Mouse (Mus musculus) limb, embryonic 15.5 days (tissue): Measurements from ENCODE around the gene Dcpp3. TPM values are rescaled to one million over a fixed set of nuclear protein-coding genes. Genes with fewer than 3 reads are reported as not detected.
A peak's percentile ranks its signal among the peaks of the same experiment; 100 is the strongest.
"Not testable (repeated sequence)": the region's sequence is repeated elsewhere in the genome, so short reads cannot be mapped to it uniquely, and the experiment has no call there.

Experiments
- ATAC-seq: fragments of 200-750 bp; cut with Nextera tagmentation; 2 replicates; pipeline ENCODE4 v1.8.0; 2017; ENCODE audit warnings: low read depth, moderate TSS enrichment; ENCODE audit not compliant: insufficient number of reproducible peaks, low FRiP score, low TSS enrichment
- H3K27ac ChIP-seq: fragments of 300-500 bp; sonication (generic); 2 replicates; pipeline ENCODE4 v1.5.1; 2015; ENCODE audit warnings: moderate library complexity, mild to moderate bottlenecking, inconsistent platforms
- H3K27me3 ChIP-seq: fragments of 300-500 bp; sonication (generic); 2 replicates; pipeline ENCODE4 v1.6.1; 2015; ENCODE audit warnings: inconsistent platforms
- H3K36me3 ChIP-seq: fragments of 300-500 bp; sonication (generic); 2 replicates; pipeline ENCODE4 v1.6.1; 2015; ENCODE audit warnings: inconsistent platforms
- H3K4me1 ChIP-seq: fragments of 300-500 bp; sonication (generic); 2 replicates; pipeline ENCODE4 v1.6.1; 2015; ENCODE audit warnings: inconsistent platforms
- H3K4me2 ChIP-seq: fragments of 300-500 bp; sonication (generic); 2 replicates; pipeline ENCODE4 v1.6.1; 2015; ENCODE audit warnings: mild to moderate bottlenecking, inconsistent platforms
- H3K4me3 ChIP-seq: fragments of 300-500 bp; sonication (generic); 2 replicates; pipeline ENCODE4 v1.5.1; 2015; ENCODE audit warnings: mild to moderate bottlenecking, inconsistent platforms
- H3K9ac ChIP-seq: fragments of 300-500 bp; sonication (generic); 2 replicates; pipeline ENCODE4 v1.6.1; 2015; ENCODE audit warnings: inconsistent platforms
- H3K9me3 ChIP-seq: fragments of 300-500 bp; sonication (generic); 2 replicates; pipeline ENCODE4 v1.6.1; 2016; ENCODE audit warnings: inconsistent platforms
- WGBS: fragments of 180-500 bp; shearing (Covaris S2); methylation state at CpG from one replicate; pipeline ENCODE4 v1.1.7; 2015; 5-methylcytosine and 5-hydroxymethylcytosine counted together
- polyA plus RNA-seq: library from polyadenylated mRNA; unstranded; fragments of >200 nt; fragmentation: Nextera tagmentation; extraction: Ambion mirVana; gene quantifications from 2 replicates; pipeline ENCODE4 v1.2.1, GENCODE M21; 2015

The Dcpp3 gene
- polyA plus RNA-seq: 0.69 TPM in 1 of 2 replicates, not detected in the other

- not testable (repeated sequence) for H3K9me3 ChIP-seq, H3K4me2 ChIP-seq, H3K36me3 ChIP-seq, H3K27ac ChIP-seq, H3K4me3 ChIP-seq, ATAC-seq, H3K9ac ChIP-seq, H3K4me1 ChIP-seq, H3K27me3 ChIP-seq
- WGBS: 71% methylated on average over 4 of the region's 4 CpGs
These were observed at the start of gene Dcpp3 for GRCm38 (mm10) chr17:23917158-23917557. Gene Dcpp3, plus strand, starts transcription at chr17:23917458.

- Histone ChIP-seq H3K27me3 (no peaks in the 10 kb centered on the region), H3K27ac (no peak within 1 kb of the TSS), H3K4me3 (no peak within 1 kb of the TSS), H3K36me3 (no peaks in the 10 kb centered on the region), H3K9me3 (no peaks in the 10 kb centered on the region), H3K4me1 (no peaks in the 10 kb centered on the region), H3K4me2 (no peak within 1 kb of the TSS), H3K9ac (no peak within 1 kb of the TSS)
- ATAC-seq: no peak
- WGBS: 87% methylated on average over 15 of the region's 15 CpGs
These were observed 49.5 kb upstream of the Dcpp3 start, which contains the start of gene Prss21 for GRCm38 (mm10) chr17:23867756-23868155. Gene Prss21, plus strand, starts transcription at chr17:23868056.

- Histone ChIP-seq H3K27me3 (no peaks in the 10 kb centered on the region), H3K36me3 (no peaks in the 10 kb centered on the region), H3K4me3 (no peak overlapping the region), H3K9me3 (no peaks in the 10 kb centered on the region), H3K4me2 (no peak overlapping the region), H3K4me1 (no peaks in the 10 kb centered on the region), H3K27ac (no peak overlapping the region), H3K9ac (no peak overlapping the region)
- no peak for ATAC-seq
- 87% methylated on average over 11 of the region's 11 CpGs for WGBS
These were observed 48.7 kb upstream of the Dcpp3 start for GRCm38 (mm10) chr17:23868513-23868912.

GRCm38 (mm10) chr17:23873884-23874856, 43.1 kb upstream of the Dcpp3 start:
- Histone ChIP-seq H3K4me3 (no peak overlapping the region), H3K27me3 (no peaks in the 10 kb centered on the region), H3K9me3 (no peaks in the 10 kb centered on the region), H3K9ac (no peak overlapping the region), H3K4me1 (0 out of 2 replicates have a peak, but pooled peaks cover 4% of the 10 kb centered on the region), H3K4me2 (no peak overlapping the region), H3K36me3 (no peaks in the 10 kb centered on the region), H3K27ac (no peak overlapping the region)
- 43% methylated on average over 8 of the region's 8 CpGs for WGBS
- no peak for ATAC-seq

GRCm38 (mm10) chr17:23876741-23877140, 40.5 kb upstream of the Dcpp3 start:
- no peak overlapping the region for H3K9ac ChIP-seq
- ATAC-seq: 0 out of 2 replicates have a peak, but pooled peaks have one; percentile 44

GRCm38 (mm10) chr17:23877166-23877565, 40.1 kb upstream of the Dcpp3 start:
- no peak overlapping the region for H3K9ac ChIP-seq
- H3K36me3 ChIP-seq: no peaks in the 10 kb centered on the region
- H3K4me1 ChIP-seq: 0 out of 2 replicates have a peak, but pooled peaks cover 4% of the 10 kb centered on the region
- H3K27ac ChIP-seq: peak overlapping the region; percentile 27; the same call in 1 of the 2 replicates
- H3K4me2 ChIP-seq: no peak overlapping the region
- WGBS: 73% methylated on average over 2 of the region's 2 CpGs
- no peaks in the 10 kb centered on the region for H3K27me3 ChIP-seq
- no peak overlapping the region for H3K4me3 ChIP-seq
- H3K9me3 ChIP-seq: no peaks in the 10 kb centered on the region
- ATAC-seq: 0 out of 2 replicates have a peak, but pooled peaks have one; percentile 3

More at GRCm38 (mm10) chr17:23876741-23877140, 40.5 kb upstream of the Dcpp3 start:
- H3K9me3 ChIP-seq: no peaks in the 10 kb centered on the region
- peak overlapping the region; percentile 27; the same call in 1 of the 2 replicates for H3K27ac ChIP-seq
- H3K4me3 ChIP-seq: no peak overlapping the region
- H3K4me1 ChIP-seq: 0 out of 2 replicates have a peak, but pooled peaks cover 4% of the 10 kb centered on the region
- H3K36me3 ChIP-seq: no peaks in the 10 kb centered on the region
- 59% methylated on average over 3 of the region's 3 CpGs for WGBS
- H3K27me3 ChIP-seq: no peaks in the 10 kb centered on the region
- no peak overlapping the region for H3K4me2 ChIP-seq

- not testable (repeated sequence) for H3K27me3 ChIP-seq, H3K4me2 ChIP-seq, H3K27ac ChIP-seq, H3K36me3 ChIP-seq, H3K4me3 ChIP-seq, H3K9ac ChIP-seq, H3K4me1 ChIP-seq, H3K9me3 ChIP-seq, ATAC-seq
- 72% methylated on average over 4 of the region's 4 CpGs for WGBS
These were observed 36.7 kb upstream of the Dcpp3 start, which contains the start of the genes Dcpp1 and Dcpp2 for GRCm38 (mm10) chr17:23880576-23880975. Gene Dcpp1, plus strand, starts transcription at chr17:23880876. Gene Dcpp2, plus strand, starts transcription at chr17:23880880.

GRCm38 (mm10) chr17:23924531-23925007, 7.3 kb downstream of the Dcpp3 start:
- peak overlapping the region; percentile 94 for H3K27ac ChIP-seq
- H3K4me1 ChIP-seq: peaks cover 12% of the 10 kb centered on the region
- WGBS: under 1% methylated on average over 29 of the region's 29 CpGs
- H3K9me3 ChIP-seq: no peaks in the 10 kb centered on the region
- H3K9ac ChIP-seq: peak overlapping the region; percentile 44; the same call in 1 of the 2 replicates
- H3K36me3 ChIP-seq: no peaks in the 10 kb centered on the region
- ATAC-seq: peak; percentile 93
- H3K4me3 ChIP-seq: peak overlapping the region; percentile 62
- H3K4me2 ChIP-seq: peak overlapping the region; percentile 86
- no peaks in the 10 kb centered on the region for H3K27me3 ChIP-seq

GRCm38 (mm10) chr17:23925090-23925493, 7.8 kb downstream of the Dcpp3 start:
- peak; percentile 75 for ATAC-seq
- H3K36me3 ChIP-seq: no peaks in the 10 kb centered on the region
- peak overlapping the region; percentile 62 for H3K4me3 ChIP-seq
- peaks cover 12% of the 10 kb centered on the region for H3K4me1 ChIP-seq
- under 1% methylated on average over 14 of the region's 14 CpGs for WGBS
- peak overlapping the region; percentile 44 for H3K9ac ChIP-seq
- H3K27ac ChIP-seq: peak overlapping the region; percentile 94
- H3K4me2 ChIP-seq: peak overlapping the region; percentile 86
- no peaks in the 10 kb centered on the region for H3K27me3 ChIP-seq
- H3K9me3 ChIP-seq: no peaks in the 10 kb centered on the region

GRCm38 (mm10) chr17:23931157-23931556, 13.9 kb downstream of the Dcpp3 start:
- WGBS: 79% methylated on average over 5 of the region's 5 CpGs

GRCm38 (mm10) chr17:23941372-23941771, 24.1 kb downstream of the Dcpp3 start, which contains the start of gene Sbp:
Gene Sbp, plus strand, starts transcription at chr17:23941672.
- Histone ChIP-seq H3K4me3 (no peak within 1 kb of the TSS), H3K27me3 (no peaks in the 10 kb centered on the region), H3K36me3 (no peaks in the 10 kb centered on the region), H3K4me2 (no peak within 1 kb of the TSS), H3K4me1 (no peaks in the 10 kb centered on the region), H3K9me3 (no peaks in the 10 kb centered on the region), H3K27ac (no peak within 1 kb of the TSS), H3K9ac (no peak within 1 kb of the TSS)
- no peak for ATAC-seq

More at GRCm38 (mm10) chr17:23931157-23931556, 13.9 kb downstream of the Dcpp3 start:
- Histone ChIP-seq H3K4me2 (no peak overlapping the region), H3K36me3 (no peaks in the 10 kb centered on the region), H3K9ac (no peak overlapping the region), H3K4me3 (no peak overlapping the region), H3K27me3 (no peaks in the 10 kb centered on the region), H3K4me1 (no peaks in the 10 kb centered on the region), H3K27ac (no peak overlapping the region), H3K9me3 (no peaks in the 10 kb centered on the region)
- no peak for ATAC-seq

- H3K27me3 ChIP-seq, H3K9ac ChIP-seq, H3K36me3 ChIP-seq, H3K9me3 ChIP-seq, H3K4me3 ChIP-seq, H3K4me1 ChIP-seq, H3K27ac ChIP-seq, ATAC-seq, H3K4me2 ChIP-seq: not testable (repeated sequence)
- WGBS: 80% methylated on average over 4 of the region's 4 CpGs
These were observed 30.2 kb downstream of the Dcpp3 start for GRCm38 (mm10) chr17:23947486-23947885.
